Mouse (Mus musculus): ENCODE data around the gene Gpsm2. TPM values are rescaled to one million over a fixed set of nuclear protein-coding genes. Genes with fewer than 3 reads are reported as not detected.

The Gpsm2 gene
- 2.8 and 4.0 TPM in 2 replicates for polyA plus RNA-seq (2012; rRNA removed; ENCODE audit: low replicate concordance)

GRCm38 (mm10) chr3:108722036-108722872, at the start of gene Gpsm2:
Gpsm2 (minus strand) TSS chr3:108722309.

GRCm38 (mm10) chr3:108739045-108739708, 17.1 kb upstream of the Gpsm2 start, which contains the start of gene Aknad1:
Aknad1 (plus strand) TSS chr3:108739658.

DNA sequence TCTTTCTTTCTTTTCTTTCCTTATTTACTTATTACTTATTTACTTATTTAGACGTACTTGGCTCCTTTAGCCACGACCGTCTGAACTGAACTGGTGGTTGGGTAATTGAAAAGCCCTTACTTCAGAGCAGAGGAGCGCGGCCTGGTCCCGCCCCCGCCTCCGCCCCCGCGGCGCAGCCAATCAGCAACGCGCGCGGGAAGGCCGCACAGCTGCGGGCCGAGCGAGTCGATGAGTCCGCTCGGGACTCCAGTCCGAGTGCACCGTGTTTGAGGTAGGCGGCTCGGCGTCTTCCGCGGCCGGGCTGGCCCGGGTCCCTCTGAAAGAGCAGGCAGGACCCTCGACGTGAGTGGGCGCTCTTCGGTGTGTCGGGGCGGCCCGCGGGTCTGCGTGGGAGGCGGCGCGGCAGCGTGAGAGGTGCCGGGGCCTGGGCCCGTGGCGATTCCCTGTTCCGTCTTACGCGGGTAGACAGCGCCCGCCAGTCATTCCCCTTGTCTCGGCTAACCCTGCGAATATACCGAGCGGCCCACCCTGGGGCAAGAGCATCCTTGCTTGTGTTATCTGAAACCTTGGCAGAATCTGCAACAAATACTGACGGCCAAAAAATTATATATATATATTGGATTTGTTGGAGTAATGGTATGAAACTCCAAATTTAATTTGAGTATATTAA, 68.3 kb downstream of the Gpsm2 start, which contains the start of gene Clcc1:
Clcc1 (plus strand) TSS at position 204 of the 670 bp plus-strand sequence.

Other genes starting within 250 kb of the Gpsm2 start
- 0.20 and 0.23 TPM in 2 replicates for gene 1700013F07Rik, start 188.2 kb downstream of the Gpsm2 start, polyA plus RNA-seq (2012; rRNA removed; ENCODE audit: low replicate concordance)
- gene 5330417C22Rik, start 185.8 kb downstream of the Gpsm2 start, polyA plus RNA-seq (2012; rRNA removed; ENCODE audit: low replicate concordance), result 1.6 and 1.7 TPM in 2 replicates
- gene Tmem167b, start 159.8 kb downstream of the Gpsm2 start, polyA plus RNA-seq (2012; rRNA removed; ENCODE audit: low replicate concordance), result 3.1 and 5.6 TPM in 2 replicates
- gene Taf13, start 150.6 kb downstream of the Gpsm2 start, polyA plus RNA-seq (2012; rRNA removed; ENCODE audit: low replicate concordance), result 1.2 and 5.0 TPM in 2 replicates
- gene Wdr47, start 131.0 kb downstream of the Gpsm2 start, polyA plus RNA-seq (2012; rRNA removed; ENCODE audit: low replicate concordance), result 3.8 and 6.9 TPM in 2 replicates
- gene Clcc1, start 68.4 kb downstream of the Gpsm2 start, polyA plus RNA-seq (2012; rRNA removed; ENCODE audit: low replicate concordance), result 22.4 and 32.1 TPM in 2 replicates
- gene Aknad1, start 17.3 kb upstream of the Gpsm2 start, polyA plus RNA-seq (2012; rRNA removed; ENCODE audit: low replicate concordance), result 0.10 and 0.36 TPM in 2 replicates
- 5.3 and 14.7 TPM in 2 replicates for gene Stxbp3, start 118.2 kb upstream of the Gpsm2 start, polyA plus RNA-seq (2012; rRNA removed; ENCODE audit: low replicate concordance)
- gene Fndc7, start 167.7 kb upstream of the Gpsm2 start, polyA plus RNA-seq (2012; rRNA removed; ENCODE audit: low replicate concordance), result 0.65 and 2.3 TPM in 2 replicates
- gene Prpf38b, start 189.4 kb upstream of the Gpsm2 start, polyA plus RNA-seq (2012; rRNA removed; ENCODE audit: low replicate concordance), result 40.0 and 126 TPM in 2 replicates
- 0.08 and 0.23 TPM in 2 replicates for gene Henmt1, start 217.6 kb upstream of the Gpsm2 start, polyA plus RNA-seq (2012; rRNA removed; ENCODE audit: low replicate concordance)
- gene Gm9857, start 218.1 kb upstream of the Gpsm2 start, polyA plus RNA-seq (2012; rRNA removed; ENCODE audit: low replicate concordance), result not detected in 2 replicates

Data from mammary gland, adult 2 months (tissue).